In the genomic region with DNA sequence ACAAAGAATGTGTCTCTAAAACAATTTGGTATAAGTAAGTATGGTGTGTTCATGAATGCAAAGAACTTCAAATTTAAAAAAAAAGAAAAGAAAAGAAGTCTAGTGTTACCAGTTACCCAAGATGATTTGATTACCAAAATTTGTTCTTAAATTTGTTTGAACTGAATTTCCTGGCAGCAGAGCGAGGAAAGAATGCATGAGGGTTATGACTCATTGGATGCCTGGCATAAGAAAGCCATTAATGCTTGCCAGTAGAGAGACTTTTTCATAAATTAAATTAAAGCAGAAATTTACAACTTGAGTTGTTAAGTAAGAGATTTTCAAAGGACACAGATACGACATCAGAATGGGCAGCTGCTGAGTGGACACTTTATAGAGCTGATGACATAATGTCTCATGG, we compare ENCODE assay signal across 23 mouse cellular contexts.
DNase-seq lines count a peak whose midpoint lies in the region; ATAC-seq and TF ChIP-seq lines count a peak whose summit lies in the region.
"Had no signal": no experiment of that assay in that cellular context is flagged by ENCODE, and none has a peak within 500 bp of the region (broad histone marks: within the 10 kb centered on the region; RNA-seq: fewer than 3 reads in every experiment).

No protein-coding gene starts in this region.

- WGBS in embryonic facial prominence, embryonic 11.5 days, result 60% methylated on average over 2 of the region's 2 CpGs
- WGBS in embryonic facial prominence, embryonic 10.5 days, result 79% methylated on average over 2 of the region's 2 CpGs

- no peak overlapping the region for H3K4me3 ChIP-seq in embryonic facial prominence, embryonic 11.5 days (ENCODE audit: low read depth, low read length)
- no peak overlapping the region for H3K4me3 ChIP-seq in embryonic facial prominence, embryonic 10.5 days
- H3K4me3 ChIP-seq: forebrain, embryonic 13.5 days; gastrocnemius, adult 2 months; heart, embryonic 13.5 days; hindbrain, embryonic 15.5 days had no signal

- intact Hi-C loops in gastrocnemius, postnatal 14 days (cut with DNase I; ENCODE audit: low total_unique reads), result no loop called here
- intact Hi-C loops in left cerebral cortex, postnatal 10 days (cut with DNase I), result no loop called here

- peak; percentile 8 for DNase-seq in embryonic facial prominence, embryonic 11.5 days (ENCODE audit: low spot score)
- DNase-seq in embryonic facial prominence, embryonic 10.5 days (ENCODE audit: low spot score), result no peak
- DNase-seq in 3T3-L1 (ENCODE audit: low read depth, low spot score) (peak; percentile 49), Patski (ENCODE audit: low read depth, low spot score) (peak; percentile 43)
- DNase-seq in fibroblast of lung, adult 2 months (ENCODE audit: low read depth), result peak; percentile 63
- DNase-seq in urinary bladder, adult 2 months (ENCODE audit: low spot score), result no peak
- DNase-seq in gastrocnemius, postnatal 14 days, result no peak
- no peak for DNase-seq in left cerebral cortex, postnatal 10 days (ENCODE audit: extremely low spot score in 1 of 2, low spot score in 2 of 2)
- DNase-seq: adrenal gland, adult 8-10 months; cerebellum, adult 11-12 months; cerebellum, adult 9-10 months; cerebellum, postnatal 36 days; forebrain, postnatal 0 days; gastrocnemius, adult 2 months; gastrocnemius, postnatal 36 days; heart, adult 11 months; heart, postnatal 36 days had no signal

- in situ Hi-C loops in Patski (cut with MboI; ENCODE audit: low pct_unique_long_range_greater_than_20kb), result no loop called here

- POLR2A ChIA-PET in Patski (lab: Charles Lee), result interaction anchor here (0.6 kb wide), 1 partner anchor 687 kb away, joined by 4 read pairs; no protein-coding TSS in a partner anchor

- TF ChIP-seq CTCF in Patski (IDR thresholded peaks at IDR 0.05), result no peak

- no peak for ATAC-seq in embryonic facial prominence, embryonic 11.5 days (replicated peaks; ENCODE audit: insufficient number of reproducible peaks, low FRiP score, low TSS enrichment, low read depth)
- ATAC-seq in Patski, result peak; percentile 66
- ATAC-seq: CD4-positive, CD25-positive, alpha-beta regulatory T cell, adult 4 months; forebrain, embryonic 13.5 days; forebrain, postnatal 0 days; intestine, embryonic 16.5 days had no signal

- H3K9ac ChIP-seq in embryonic facial prominence, embryonic 11.5 days (replicated peaks; ENCODE audit: low read length), result no peak overlapping the region
- H3K9ac ChIP-seq: forebrain, embryonic 13.5 days; forebrain, postnatal 0 days; heart, embryonic 13.5 days; hindbrain, embryonic 15.5 days had no signal

- no peak overlapping the region for H3K27ac ChIP-seq in embryonic facial prominence, embryonic 11.5 days (replicated peaks; ENCODE audit: low read depth, low read length)
- no peak overlapping the region for H3K27ac ChIP-seq in embryonic facial prominence, embryonic 10.5 days (replicated peaks)
- H3K27ac ChIP-seq: forebrain, embryonic 13.5 days; gastrocnemius, adult 2 months; heart, embryonic 13.5 days; hindbrain, embryonic 15.5 days had no signal

- no peaks in the 10 kb centered on the region for H3K36me3 ChIP-seq in embryonic facial prominence, embryonic 11.5 days (replicated peaks; ENCODE audit: control insufficient read depth, insufficient read depth, low read depth, low read length)
- no peaks in the 10 kb centered on the region for H3K36me3 ChIP-seq in embryonic facial prominence, embryonic 10.5 days (replicated peaks)
- H3K36me3 ChIP-seq: G1E; heart, embryonic 13.5 days; hindbrain, embryonic 15.5 days had no signal

- H3K4me2 ChIP-seq in embryonic facial prominence, embryonic 11.5 days (ENCODE audit: low read depth, low read length), result no peak overlapping the region
- H3K4me2 ChIP-seq: forebrain, embryonic 13.5 days; heart, embryonic 13.5 days; hindbrain, embryonic 15.5 days had no signal

- H3K4me1 ChIP-seq in embryonic facial prominence, embryonic 11.5 days (ENCODE audit: control insufficient read depth, insufficient read depth, low read length), result no peaks in the 10 kb centered on the region
- H3K4me1 ChIP-seq in embryonic facial prominence, embryonic 10.5 days, result no peaks in the 10 kb centered on the region
- H3K4me1 ChIP-seq: forebrain, embryonic 13.5 days; heart, embryonic 13.5 days; hindbrain, embryonic 15.5 days had no signal

- CTCF ChIA-PET in Patski (lab: Charles Lee), result no interaction called here

- H3K27me3 ChIP-seq in embryonic facial prominence, embryonic 11.5 days (ENCODE audit: control insufficient read depth, insufficient read depth, low read length), result no peaks in the 10 kb centered on the region
- H3K27me3 ChIP-seq in embryonic facial prominence, embryonic 10.5 days (replicated peaks; ENCODE audit: low read depth, poor library complexity, severe bottlenecking), result no peaks in the 10 kb centered on the region
- H3K27me3 ChIP-seq in Patski, result no peaks in the 10 kb centered on the region
- H3K27me3 ChIP-seq: forebrain, embryonic 13.5 days; heart, embryonic 13.5 days; hindbrain, embryonic 15.5 days had no signal

- H3K9me3 ChIP-seq in embryonic facial prominence, embryonic 11.5 days (replicated peaks; ENCODE audit: control insufficient read depth, low read length), result no peaks in the 10 kb centered on the region
- H3K9me3 ChIP-seq in embryonic facial prominence, embryonic 10.5 days, result no peaks in the 10 kb centered on the region
- H3K9me3 ChIP-seq: forebrain, embryonic 13.5 days; heart, embryonic 13.5 days; hindbrain, embryonic 15.5 days had no signal

Comparison
In these comparisons a context has a peak if more than half of its experiments do, and no peak if none do; other contexts are left out.
1. DNase-seq: peak in embryonic facial prominence, embryonic 11.5 days (single experiment), 3T3-L1 (single experiment), Patski (single experiment) and fibroblast of lung, adult 2 months (single experiment); none in embryonic facial prominence, embryonic 10.5 days (single experiment), urinary bladder, adult 2 months (single experiment), gastrocnemius, postnatal 14 days (single experiment) and left cerebral cortex, postnatal 10 days (0 of 2).